Mouse (Mus musculus) small intestine, adult 2 months (tissue): ENCODE data around the gene Exo1. TPM values are rescaled to one million over a fixed set of nuclear protein-coding genes. Genes with fewer than 3 reads are reported as not detected.

Source experiments
- H3K27ac ChIP-seq: fragments of 200-500 bp; 2 replicates; pipeline ENCODE4 v1.5.1; 2012; ENCODE audit warnings: low read depth, low read length, control low read depth, inconsistent platforms; ENCODE audit not compliant: insufficient read depth
- H3K27me3 ChIP-seq: fragments of 200-500 bp; 2 replicates; pipeline ENCODE4 v1.6.1; 2012; ENCODE audit warnings: mild to moderate bottlenecking, moderate library complexity, low read length, inconsistent platforms; ENCODE audit not compliant: control insufficient read depth, insufficient read depth
- H3K36me3 ChIP-seq: fragments of 200-500 bp; 2 replicates; pipeline ENCODE4 v1.6.1; 2012; ENCODE audit warnings: mild to moderate bottlenecking, low read length, control low read depth, inconsistent platforms; ENCODE audit not compliant: control insufficient read depth, insufficient read depth
- H3K4me1 ChIP-seq: fragments of 200-500 bp; 2 replicates; pipeline ENCODE4 v1.6.1; 2012; ENCODE audit warnings: low read length, inconsistent platforms, mixed read lengths; ENCODE audit not compliant: control insufficient read depth, insufficient read depth, insufficient read length
- H3K4me3 ChIP-seq: fragments of 200-500 bp; 2 replicates; pipeline ENCODE4 v1.5.1; 2012; ENCODE audit warnings: low read depth, mild to moderate bottlenecking, control low read depth, inconsistent platforms, low read length, moderate library complexity
- CTCF ChIP-seq: fragments of 200-500 bp; IDR thresholded peaks from 2 replicates; pipeline ENCODE4 v1.5.1; 2012; ENCODE audit warnings: low read depth, mild to moderate bottlenecking, control low read depth, inconsistent platforms, low read length, moderate library complexity, mixed read lengths; ENCODE audit not compliant: insufficient replicate concordance, insufficient read length; ENCODE audit errors: extremely low read depth
- POLR2A ChIP-seq: fragments of 200-500 bp; IDR thresholded peaks from 2 replicates; pipeline ENCODE4 v1.6.1; 2012; ENCODE audit warnings: low read depth, mild to moderate bottlenecking, control low read depth, inconsistent platforms, low read length, moderate library complexity
- WGBS: fragments of 180-500 bp; shearing (Covaris S2); methylation state at CpG from one replicate; pipeline ENCODE4 v1.1.7; 2018; 5-methylcytosine and 5-hydroxymethylcytosine counted together
- polyA plus RNA-seq: library from polyadenylated mRNA; depleted of rRNA; stranded (reverse); fragments of >200 nt; gene quantifications from 2 replicates; pipeline ENCODE4 v1.2.3, GENCODE M21; 2012; rRNA removed

Gene Exo1
- polyA plus RNA-seq, 1 experiment, result 0.20 TPM

- no peak overlapping the region for H3K4me3 ChIP-seq
- TF ChIP-seq POLR2A, result no peak
- no peak for TF ChIP-seq CTCF
Measured at GRCm38 (mm10) chr1:175950851-175951250, 70.5 kb downstream of the Exo1 start.

GRCm38 (mm10) chr1:175961786-175962185, 81.4 kb downstream of the Exo1 start:
- Histone ChIP-seq H3K27me3 (no peaks in the 10 kb centered on the region), H3K36me3 (no peaks in the 10 kb centered on the region), H3K4me3 (no peak overlapping the region), H3K27ac (no peak overlapping the region), H3K4me1 (no peaks in the 10 kb centered on the region)
- no peak for TF ChIP-seq CTCF
- no peak for TF ChIP-seq POLR2A
- WGBS, result 85% methylated on average over 2 of the region's 2 CpGs

More at GRCm38 (mm10) chr1:175950851-175951250, 70.5 kb downstream of the Exo1 start:
- 85% methylated on average over 2 of the region's 2 CpGs for WGBS
- Histone ChIP-seq H3K4me1 (no peaks in the 10 kb centered on the region), H3K27ac (no peak overlapping the region), H3K27me3 (no peaks in the 10 kb centered on the region), H3K36me3 (no peaks in the 10 kb centered on the region)

Other genes starting within 250 kb of the Exo1 start
- 0.93 and 2.4 TPM in 2 replicates for gene Opn3, start 187.8 kb upstream of the Exo1 start, polyA plus RNA-seq
- 10.4 and 19.5 TPM in 2 replicates for gene Chml, start 187.7 kb upstream of the Exo1 start, polyA plus RNA-seq
- gene Wdr64, start 182.0 kb upstream of the Exo1 start, polyA plus RNA-seq, result not detected in 2 replicates
- not detected in 2 replicates for gene Gm38100, start 39.7 kb downstream of the Exo1 start, polyA plus RNA-seq
- not detected in 2 replicates for gene Rbm8a2, start 98.5 kb downstream of the Exo1 start, polyA plus RNA-seq